Mouse (Mus musculus) forebrain, embryonic 14.5 days (tissue): ENCODE measurements around the gene Slc12a8. TPM values are rescaled to one million over a fixed set of nuclear protein-coding genes. Genes with fewer than 3 reads are reported as not detected.

Experiments used
- ATAC-seq: fragments of 200-750 bp; cut with Nextera tagmentation; 2 replicates; pipeline ENCODE4 v1.8.0; 2017; ENCODE audit warnings: mild to moderate bottlenecking, moderate library complexity
- DNase-seq: peaks from one replicate; pipeline ENCODE4 v3.0.0-alpha.2; 2015; ENCODE audit warnings: low spot score
- H3K27ac ChIP-seq: fragments of 300-500 bp; sonication (generic); 2 replicates; pipeline ENCODE4 v1.5.1; 2014; ENCODE audit warnings: low read depth, mild to moderate bottlenecking, control low read depth, low read length, moderate library complexity
- H3K27me3 ChIP-seq: fragments of 300-500 bp; sonication (generic); replicated peaks from 2 replicates; pipeline ENCODE4 v1.6.1; 2014; ENCODE audit warnings: low read length, control low read depth, mixed read lengths; ENCODE audit not compliant: control insufficient read depth, insufficient read depth
- H3K36me3 ChIP-seq: fragments of 300-500 bp; sonication (generic); 2 replicates; pipeline ENCODE4 v1.6.1; 2014; ENCODE audit warnings: low read length, control low read depth; ENCODE audit not compliant: control insufficient read depth, insufficient read depth
- H3K4me1 ChIP-seq: fragments of 300-500 bp; sonication (generic); 2 replicates; pipeline ENCODE4 v1.6.1; 2014; ENCODE audit warnings: antibody characterized with exemption, low read length, control low read depth; ENCODE audit not compliant: control insufficient read depth, insufficient read depth
- H3K4me2 ChIP-seq: fragments of 300-500 bp; sonication (generic); 2 replicates; pipeline ENCODE4 v1.6.1; 2014; ENCODE audit warnings: mild to moderate bottlenecking, control low read depth, low read length
- H3K4me3 ChIP-seq: fragments of 300-500 bp; sonication (generic); 2 replicates; pipeline ENCODE4 v1.5.1; 2014; ENCODE audit warnings: low read depth, low read length, control low read depth
- H3K9ac ChIP-seq: fragments of 300-500 bp; sonication (generic); 2 replicates; pipeline ENCODE4 v1.6.1; 2014; ENCODE audit warnings: mild to moderate bottlenecking, low read length, control low read depth, moderate library complexity
- H3K9me3 ChIP-seq: fragments of 300-500 bp; sonication (generic); replicated peaks from 2 replicates; pipeline ENCODE4 v1.6.1; 2016; ENCODE audit warnings: low read length, control low read depth, mixed read lengths; ENCODE audit not compliant: control insufficient read depth
- WGBS: fragments of 180-500 bp; shearing (Covaris S2); extraction: QIAGEN DNeasy Blood & Tissue Kit; methylation state at CpG from one replicate; pipeline ENCODE4 v1.1.7; 2014; 5-methylcytosine and 5-hydroxymethylcytosine counted together
- polyA plus RNA-seq: library from polyadenylated mRNA; unstranded; fragments of >200 nt; fragmentation: Nextera tagmentation; extraction: Ambion mirVana; gene quantifications from 2 replicates; pipeline ENCODE4 v1.2.1, GENCODE M21; 2014

The Slc12a8 gene
- polyA plus RNA-seq, 1 experiment from 2014 or later, result 0.67 TPM

- peaks cover 10% of the 10 kb centered on the region for H3K4me1 ChIP-seq
- no peak overlapping the region for H3K27ac ChIP-seq
- no peak overlapping the region for H3K4me2 ChIP-seq
- no peaks in the 10 kb centered on the region for H3K27me3 ChIP-seq
- H3K4me3 ChIP-seq, result no peak overlapping the region
- DNase-seq (no peak), ATAC-seq (no peak)
- no peaks in the 10 kb centered on the region for H3K9me3 ChIP-seq
- no peak overlapping the region for H3K9ac ChIP-seq
- WGBS, result 93% methylated on average over 10 of the region's 10 CpGs
- peaks cover 28% of the 10 kb centered on the region for H3K36me3 ChIP-seq
These were observed 190.9 kb downstream of the Slc12a8 start for GRCm38 (mm10) chr16:33708031-33708430.

- 93% methylated on average over 12 of the region's 12 CpGs for WGBS
- ATAC-seq (no peak), DNase-seq (no peak)
- no peaks in the 10 kb centered on the region for H3K27me3 ChIP-seq
- H3K9ac ChIP-seq, result no peak overlapping the region
- H3K36me3 ChIP-seq, result peaks cover 28% of the 10 kb centered on the region
- peaks cover 10% of the 10 kb centered on the region for H3K4me1 ChIP-seq
- H3K4me3 ChIP-seq, result no peak overlapping the region
- no peak overlapping the region for H3K4me2 ChIP-seq
- no peak overlapping the region for H3K27ac ChIP-seq
- H3K9me3 ChIP-seq, result no peaks in the 10 kb centered on the region
These were observed 191.7 kb downstream of the Slc12a8 start for GRCm38 (mm10) chr16:33708585-33709397.

Other genes starting within 250 kb of the Slc12a8 start
- 58.1 and 67.3 TPM in 2 replicates for gene Zfp148, start 136.5 kb upstream of the Slc12a8 start, polyA plus RNA-seq
- gene Heg1, start 167.0 kb downstream of the Slc12a8 start, polyA plus RNA-seq, result 14.3 and 15.0 TPM in 2 replicates